Mouse (Mus musculus): ENCODE data around the gene Gm5741. TPM values are rescaled to one million over a fixed set of nuclear protein-coding genes. Genes with fewer than 3 reads are reported as not detected.

Gm5741 gene
- total and polyA plus RNA-seq, 3 experiments, result not detected

DNA sequence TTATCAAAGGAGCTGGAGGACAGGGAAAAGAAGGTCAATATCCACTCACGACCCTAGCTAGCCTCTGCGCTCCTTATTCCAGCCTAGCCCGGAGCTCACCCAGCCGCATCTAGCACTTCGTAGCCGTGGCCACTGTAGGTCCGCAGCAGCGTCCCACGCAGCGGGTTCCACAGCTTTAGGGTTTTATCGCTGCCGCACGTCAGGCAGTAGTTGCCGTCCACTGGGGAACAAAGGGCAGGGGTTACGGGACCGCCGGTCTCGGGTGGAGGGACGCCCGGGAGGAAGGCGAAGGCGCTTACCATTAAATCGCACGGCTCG is 12.4 kb upstream of the Gm5741 start:
- peak in 1 of 2 experiments; percentile 70 for DNase-seq
- Histone ChIP-seq H3K36me3 (ENCODE audit: control insufficient read depth, insufficient read depth, low read length) (no peaks in the 10 kb centered on the region), H3K9ac (ENCODE audit: low read depth, low read length) (peak overlapping the region; percentile 94), H3K27me3 (ENCODE audit: control insufficient read depth, insufficient read depth, low read length) (no peaks in the 10 kb centered on the region), H3K4me3 (peak overlapping the region; percentile 99), H3K79me2 (replicated peaks; ENCODE audit: control insufficient read depth, insufficient read depth, low read length) (peaks cover 3% of the 10 kb centered on the region; the same call in 1 of the 2 replicates), H3K27ac (peak overlapping the region; percentile 81), H3K4me1 (ENCODE audit: control insufficient read depth, insufficient read depth, low read length) (peaks cover 11% of the 10 kb centered on the region)
- under 1% methylated on average over 25 of the region's 25 CpGs for WGBS
- intact Hi-C loops (cut with DNase I), result loop anchor here (5.0 kb wide), 3 partner anchors 37 to 423 kb away; partner anchors contain the start of genes Orc6 and Vps35
- TF ChIP-seq POLR2A (IDR thresholded peaks at IDR 0.05; ENCODE audit: insufficient read depth, low read depth, low read length) (no peak), CTCF (IDR thresholded peaks at IDR 0.05) (no peak), EP300 (IDR thresholded peaks at IDR 0.05; ENCODE audit: insufficient read depth, low read depth, low read length) (no peak)

DNA sequence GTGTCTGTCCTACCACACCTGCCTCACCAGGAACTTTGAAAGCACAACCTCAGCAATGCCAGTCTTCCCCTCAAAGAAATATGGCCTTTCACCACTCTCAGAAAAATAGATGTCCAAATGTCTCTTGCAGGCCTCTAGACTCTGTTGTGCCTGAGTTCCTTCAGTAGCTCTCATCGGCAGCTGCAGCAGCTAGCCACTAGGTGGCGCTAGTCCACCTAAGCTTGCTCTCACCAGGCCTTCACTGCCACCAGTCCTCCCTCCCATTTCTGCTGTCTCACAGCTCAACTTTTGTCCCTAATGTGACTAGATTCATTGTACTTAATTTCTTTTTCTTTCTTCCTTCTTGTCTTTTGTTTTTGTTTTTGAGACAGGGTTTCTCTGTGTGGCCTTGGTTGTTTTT is 9.2 kb upstream of the Gm5741 start:
- intact Hi-C loops (cut with DNase I), result loop anchor here (2.0 to 10.0 kb wide), 3 partner anchors 94 to 478 kb away; partner anchors contain the start of genes 4921524J17Rik and Dnaja2
- Histone ChIP-seq H3K4me3 (no peak overlapping the region), H3K4me1 (ENCODE audit: control insufficient read depth, insufficient read depth, low read length) (peaks cover 9% of the 10 kb centered on the region), H3K9ac (ENCODE audit: low read depth, low read length) (no peak overlapping the region), H3K27ac (no peak overlapping the region), H3K36me3 (ENCODE audit: control insufficient read depth, insufficient read depth, low read length) (no peaks in the 10 kb centered on the region), H3K79me2 (replicated peaks; ENCODE audit: control insufficient read depth, insufficient read depth, low read length) (peaks cover 3% of the 10 kb centered on the region; the same call in 1 of the 2 replicates), H3K27me3 (ENCODE audit: control insufficient read depth, insufficient read depth, low read length) (no peaks in the 10 kb centered on the region)
- WGBS, result 2% methylated on average over 2 of the region's 2 CpGs
- DNase-seq, result peak; percentile 70 to 77
- TF ChIP-seq EP300 (IDR thresholded peaks at IDR 0.05; ENCODE audit: insufficient read depth, low read depth, low read length), result peak; percentile 80; the same call in 1 of the 2 replicates
- no peak for TF ChIP-seq POLR2A (IDR thresholded peaks at IDR 0.05; ENCODE audit: insufficient read depth, low read depth, low read length)

DNA sequence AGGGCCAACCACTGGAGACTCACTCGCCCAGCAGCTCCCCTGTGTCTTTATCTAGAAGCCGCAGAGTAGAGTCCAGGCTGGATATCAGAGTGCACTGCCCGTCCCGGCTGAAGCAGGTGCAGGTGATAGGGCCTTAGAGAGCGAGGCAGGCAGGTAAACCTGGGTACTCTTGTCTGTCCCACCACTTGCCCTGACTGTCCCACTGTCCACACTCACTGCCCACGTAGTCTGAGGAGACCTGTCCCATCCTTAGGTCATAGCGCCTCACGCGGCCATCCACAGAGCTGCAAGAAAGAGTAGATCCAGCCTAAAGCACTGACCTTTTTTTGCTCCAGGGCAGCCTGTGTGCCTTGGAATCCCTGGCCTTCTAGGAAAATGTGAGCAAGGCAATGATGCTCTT is 8.2 kb upstream of the Gm5741 start:
- Histone ChIP-seq H3K4me1 (ENCODE audit: control insufficient read depth, insufficient read depth, low read length) (peaks cover 6% of the 10 kb centered on the region), H3K4me3 (no peak overlapping the region), H3K9ac (ENCODE audit: low read depth, low read length) (no peak overlapping the region), H3K27me3 (ENCODE audit: control insufficient read depth, insufficient read depth, low read length) (no peaks in the 10 kb centered on the region), H3K36me3 (ENCODE audit: control insufficient read depth, insufficient read depth, low read length) (no peaks in the 10 kb centered on the region), H3K79me2 (replicated peaks; ENCODE audit: control insufficient read depth, insufficient read depth, low read length) (peaks cover 3% of the 10 kb centered on the region; the same call in 1 of the 2 replicates), H3K27ac (no peak overlapping the region)
- DNase-seq, result peak; percentile 30 to 56
- TF ChIP-seq POLR2A (IDR thresholded peaks at IDR 0.05; ENCODE audit: insufficient read depth, low read depth, low read length), result no peak
- TF ChIP-seq EP300 (IDR thresholded peaks at IDR 0.05; ENCODE audit: insufficient read depth, low read depth, low read length), result no peak
- TF ChIP-seq CTCF (IDR thresholded peaks at IDR 0.05), result peak; percentile 65
- 77% methylated on average over 9 of the region's 9 CpGs for WGBS
- intact Hi-C loops (cut with DNase I), result loop anchor here (2.0 to 10.0 kb wide), 3 partner anchors 95 to 479 kb away; partner anchors contain the start of genes 4921524J17Rik and Dnaja2

DNA sequence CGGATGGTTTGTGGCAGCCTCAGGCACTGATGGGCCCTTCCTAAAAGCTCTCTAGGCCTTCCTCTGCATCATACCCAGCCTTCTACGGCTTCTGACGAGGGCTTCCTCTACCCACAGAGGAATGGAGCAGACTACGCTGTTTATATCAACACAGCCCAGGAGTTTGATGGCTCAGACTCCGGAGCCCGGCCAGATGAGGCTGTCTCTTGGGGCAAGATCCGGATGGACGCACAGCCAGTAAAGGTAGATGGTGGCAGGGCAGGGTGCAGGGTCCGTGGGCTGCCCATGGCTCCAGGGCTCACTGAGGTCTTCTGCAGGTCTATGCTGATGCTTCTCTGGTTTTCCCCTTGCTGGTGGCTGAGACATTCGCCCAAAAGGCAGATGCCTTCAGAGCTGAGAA is 6.8 kb upstream of the Gm5741 start:
- Histone ChIP-seq H3K79me2 (replicated peaks; ENCODE audit: control insufficient read depth, insufficient read depth, low read length) (no peaks in the 10 kb centered on the region), H3K4me1 (ENCODE audit: control insufficient read depth, insufficient read depth, low read length) (peaks cover 6% of the 10 kb centered on the region), H3K9ac (ENCODE audit: low read depth, low read length) (no peak overlapping the region), H3K36me3 (ENCODE audit: control insufficient read depth, insufficient read depth, low read length) (no peaks in the 10 kb centered on the region), H3K27me3 (ENCODE audit: control insufficient read depth, insufficient read depth, low read length) (no peaks in the 10 kb centered on the region), H3K27ac (no peak overlapping the region), H3K4me3 (no peak overlapping the region)
- intact Hi-C loops (cut with DNase I), result loop anchor here (5.0 to 10.0 kb wide), 3 partner anchors 37 to 480 kb away; partner anchors contain the start of genes 4921524J17Rik, Dnaja2 and Tnpo2
- DNase-seq, result no peak
- 93% methylated on average over 10 of the region's 10 CpGs for WGBS
- TF ChIP-seq EP300 (IDR thresholded peaks at IDR 0.05; ENCODE audit: insufficient read depth, low read depth, low read length) (no peak), CTCF (IDR thresholded peaks at IDR 0.05) (no peak), POLR2A (IDR thresholded peaks at IDR 0.05; ENCODE audit: insufficient read depth, low read depth, low read length) (no peak)

DNA sequence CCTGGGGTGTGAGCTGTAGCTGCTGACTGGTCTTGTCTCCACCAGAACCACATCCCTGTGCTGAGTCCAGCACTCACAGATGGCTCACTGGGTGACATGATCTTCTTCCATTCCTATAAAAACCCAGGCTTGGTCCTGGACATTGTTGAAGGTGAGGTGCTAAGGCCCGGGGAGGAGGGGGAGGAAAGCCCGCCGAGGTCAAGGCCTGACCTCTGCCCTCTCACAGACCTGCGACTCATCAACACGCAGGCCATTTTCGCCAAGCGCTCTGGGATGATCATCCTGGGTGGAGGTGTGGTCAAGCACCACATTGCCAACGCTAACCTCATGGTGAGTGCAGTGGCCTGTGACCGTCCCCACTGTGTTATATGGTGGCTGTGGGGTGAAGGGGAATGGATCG is 6.4 kb upstream of the Gm5741 start:
- TF ChIP-seq CTCF (IDR thresholded peaks at IDR 0.05) (no peak), POLR2A (IDR thresholded peaks at IDR 0.05; ENCODE audit: insufficient read depth, low read depth, low read length) (no peak), EP300 (IDR thresholded peaks at IDR 0.05; ENCODE audit: insufficient read depth, low read depth, low read length) (no peak)
- DNase-seq, result no peak
- Histone ChIP-seq H3K4me1 (ENCODE audit: control insufficient read depth, insufficient read depth, low read length) (peaks cover 6% of the 10 kb centered on the region), H3K36me3 (ENCODE audit: control insufficient read depth, insufficient read depth, low read length) (no peaks in the 10 kb centered on the region), H3K79me2 (replicated peaks; ENCODE audit: control insufficient read depth, insufficient read depth, low read length) (no peaks in the 10 kb centered on the region), H3K27me3 (ENCODE audit: control insufficient read depth, insufficient read depth, low read length) (no peaks in the 10 kb centered on the region), H3K4me3 (no peak overlapping the region), H3K9ac (ENCODE audit: low read depth, low read length) (no peak overlapping the region), H3K27ac (no peak overlapping the region)
- WGBS, result 79% methylated on average over 10 of the region's 10 CpGs
- intact Hi-C loops (cut with DNase I), result loop anchor here (5.0 to 10.0 kb wide), 3 partner anchors 37 to 481 kb away; partner anchors contain the start of genes 4921524J17Rik, Dnaja2 and Tnpo2

DNA sequence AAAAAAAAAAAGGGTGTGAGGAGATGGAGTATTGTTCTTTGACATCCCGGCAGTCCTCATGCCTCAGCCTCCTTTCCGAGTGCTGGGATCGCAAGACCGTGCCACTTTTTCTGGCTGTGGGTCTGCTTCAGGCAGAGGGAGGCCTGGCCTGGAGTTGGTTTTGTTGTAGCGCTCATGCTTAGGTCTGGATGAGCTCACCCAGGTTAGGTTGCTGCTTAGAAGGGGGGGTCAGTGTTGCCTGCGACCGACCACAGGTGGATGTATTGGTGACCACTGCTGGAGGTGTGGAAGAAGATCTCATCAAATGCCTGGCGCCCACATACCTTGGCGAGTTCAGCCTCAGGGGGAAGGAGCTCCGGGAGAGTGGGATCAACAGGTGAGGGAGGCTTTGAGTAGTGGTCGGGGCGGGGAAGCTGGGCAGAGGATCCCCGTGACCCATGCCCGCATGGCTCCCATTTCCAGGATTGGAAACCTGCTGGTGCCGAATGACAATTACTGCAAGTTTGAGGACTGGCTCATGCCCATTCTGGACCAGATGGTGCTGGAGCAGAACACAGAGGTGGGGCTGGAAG is 5.3 kb upstream of the Gm5741 start:
- TF ChIP-seq EP300 (IDR thresholded peaks at IDR 0.05; ENCODE audit: insufficient read depth, low read depth, low read length), result no peak
- no peak for TF ChIP-seq POLR2A (IDR thresholded peaks at IDR 0.05; ENCODE audit: insufficient read depth, low read depth, low read length)
- no peak for TF ChIP-seq CTCF (IDR thresholded peaks at IDR 0.05)
- H3K4me1 ChIP-seq (ENCODE audit: control insufficient read depth, insufficient read depth, low read length), result peaks cover 6% of the 10 kb centered on the region
- no peak overlapping the region for H3K27ac ChIP-seq
- no peaks in the 10 kb centered on the region for H3K36me3 ChIP-seq (ENCODE audit: control insufficient read depth, insufficient read depth, low read length)
- WGBS, result 86% methylated on average over 15 of the region's 15 CpGs
- H3K9ac ChIP-seq (ENCODE audit: low read depth, low read length), result no peak overlapping the region
- no peaks in the 10 kb centered on the region for H3K79me2 ChIP-seq (replicated peaks; ENCODE audit: control insufficient read depth, insufficient read depth, low read length)
- H3K27me3 ChIP-seq (ENCODE audit: control insufficient read depth, insufficient read depth, low read length), result no peaks in the 10 kb centered on the region
- intact Hi-C loops (cut with DNase I), result loop anchor here (5.0 to 10.0 kb wide), 3 partner anchors 36 to 482 kb away; partner anchors contain the start of genes 4921524J17Rik, Dnaja2 and Tnpo2
- H3K4me3 ChIP-seq, result no peak overlapping the region
- no peak for DNase-seq
